ENCODE assay signal across 8 mouse cellular contexts in genomic region chr11:6068181-6068957, GRCm38 (mm10). TPM values are rescaled to one million over a fixed set of nuclear protein-coding genes. Genes with fewer than 3 reads are reported as not detected.
DNase-seq lines count a peak whose midpoint lies in the region; ATAC-seq and TF ChIP-seq lines count a peak whose summit lies in the region.

No protein-coding gene starts in this region.

- peak overlapping the region; percentile 74 for H3K27ac ChIP-seq in left cerebral cortex, adult 2 months
- no peak overlapping the region for H3K27ac ChIP-seq in hindbrain, embryonic 12.5 days
- H3K27ac ChIP-seq in heart, adult 2 months, result no peak overlapping the region

- DNase-seq in left cerebral cortex, adult 2 months (ENCODE audit: extremely low spot score in 1 of 2, low spot score in 2 of 2), result peak; percentile 55
- DNase-seq in left cerebral cortex, postnatal 4 days, result no peak
- peak; percentile 63 for DNase-seq in embryo, embryonic 10.5 days (ENCODE audit: low spot score)
- peak; percentile 27 for DNase-seq in neural tube, embryonic 10.5 days (ENCODE audit: extremely low spot score, low spot score)
- no peak for DNase-seq in lung, postnatal 25 days (ENCODE audit: low spot score)
- DNase-seq in heart, adult 2 months, result no peak
- DNase-seq in ovary, postnatal 14 days (ENCODE audit: low spot score), result no peak

- no peak for TF ChIP-seq EP300 in heart, adult 2 months (IDR thresholded peaks at IDR 0.05; ENCODE audit: insufficient read depth, low read depth, low read length)

- WGBS in hindbrain, embryonic 12.5 days, result 6% methylated on average over 18 of the region's 19 CpGs
- 19% methylated on average over 19 of the region's 19 CpGs for WGBS in heart, adult 2 months

- no peaks in the 10 kb centered on the region for H3K36me3 ChIP-seq in hindbrain, embryonic 12.5 days
- H3K36me3 ChIP-seq in heart, adult 2 months (ENCODE audit: control insufficient read depth, insufficient read depth, low read length), result no peaks in the 10 kb centered on the region

- peaks cover 79% of the 10 kb centered on the region for H3K27me3 ChIP-seq in hindbrain, embryonic 12.5 days
- H3K27me3 ChIP-seq in heart, adult 2 months (ENCODE audit: control insufficient read depth, insufficient read depth, low read length), result peaks cover 6% of the 10 kb centered on the region

- TF ChIP-seq CTCF in left cerebral cortex, adult 2 months (IDR thresholded peaks at IDR 0.05), result no peak
- TF ChIP-seq CTCF in heart, adult 2 months (IDR thresholded peaks at IDR 0.05), result no peak

- H3K79me2 ChIP-seq in heart, adult 2 months (replicated peaks; ENCODE audit: control insufficient read depth, insufficient read depth, low read length), result no peaks in the 10 kb centered on the region

- peak; percentile 64 for ATAC-seq in hindbrain, embryonic 12.5 days (ENCODE audit: low FRiP score)

- peak overlapping the region; percentile 13; the same call in 1 of the 2 replicates for H3K9ac ChIP-seq in hindbrain, embryonic 12.5 days
- no peak overlapping the region for H3K9ac ChIP-seq in heart, adult 2 months (ENCODE audit: low read depth, low read length)

- intact Hi-C loops in left cerebral cortex, adult 2 months (cut with DNase I), result loop anchor here (2.0 kb wide), 1 partner anchor 50 kb away; no protein-coding TSS in a partner anchor
- intact Hi-C loops in left cerebral cortex, postnatal 4 days (cut with DNase I), result no loop called here
- intact Hi-C loops in heart, adult 2 months (cut with DNase I), result no loop called here

- peaks cover 20% of the 10 kb centered on the region for H3K4me1 ChIP-seq in hindbrain, embryonic 12.5 days
- no peaks in the 10 kb centered on the region for H3K4me1 ChIP-seq in heart, adult 2 months (ENCODE audit: control insufficient read depth, insufficient read depth, low read length)

- H3K9me3 ChIP-seq in hindbrain, embryonic 12.5 days (replicated peaks), result no peaks in the 10 kb centered on the region

- TF ChIP-seq POLR2A in heart, adult 2 months (IDR thresholded peaks at IDR 0.05; ENCODE audit: insufficient read depth, low read depth, low read length), result no peak

- H3K4me2 ChIP-seq in hindbrain, embryonic 12.5 days (replicated peaks), result peak overlapping the region; percentile 39

- peak overlapping the region; percentile 21; the same call in 1 of the 2 replicates for H3K4me3 ChIP-seq in left cerebral cortex, adult 2 months
- H3K4me3 ChIP-seq in hindbrain, embryonic 12.5 days, result peak overlapping the region; percentile 6; the same call in 1 of the 2 replicates
- no peak overlapping the region for H3K4me3 ChIP-seq in heart, adult 2 months

RNA-seq across cellular contexts. Expression of gene Camk2b, which starts 2.2 kb away (rescaled TPM):
- 100 to 1,000 TPM; 607 to 644 TPM for total RNA-seq in left cerebral cortex, adult 2 months (2021)
- 100 to 1,000 TPM; 593 to 607 TPM for total RNA-seq in left cerebral cortex, postnatal 4 days (2021)
- polyA plus RNA-seq in hindbrain, embryonic 12.5 days (2016; fragmentation: Nextera tagmentation; extraction: Ambion mirVana), result 16.5 and 17.3 TPM in 2 replicates
- 1 to 10 TPM; 4.8 to 5.2 TPM for total RNA-seq in heart, adult 2 months (2021)
- 10.7 and 12.9 TPM in 2 replicates for polyA plus RNA-seq in heart, adult 2 months (2012; rRNA removed)

Comparison
In these comparisons a context has a peak if more than half of its experiments do, and no peak if none do; other contexts are left out.
1. DNase-seq: peak in left cerebral cortex, adult 2 months (2 of 2), embryo, embryonic 10.5 days (single experiment) and neural tube, embryonic 10.5 days (single experiment); none in left cerebral cortex, postnatal 4 days (single experiment), lung, postnatal 25 days (single experiment), heart, adult 2 months (0 of 2) and ovary, postnatal 14 days (single experiment).
2. RNA of gene Camk2b, which starts 2.2 kb away (total RNA-seq): 607 to 644 TPM in left cerebral cortex, adult 2 months and 593 to 607 TPM in left cerebral cortex, postnatal 4 days; 4.8 to 5.2 TPM in heart, adult 2 months; every median in the first group is over 10 times any median in the second.